Mouse (Mus musculus): ENCODE results near the gene Gm31371.
"Not testable (repeated sequence)": the region's sequence is repeated elsewhere in the genome, so short reads cannot be mapped to it uniquely, and the experiment has no call there.

The Gm31371 gene

GRCm38 (mm10) chr8:19903092-19903491 lies at the start of gene Gm31371:
Gene Gm31371, plus strand, starts transcription at chr8:19903392.
- in situ Hi-C loops (cut with MboI; ENCODE audit: low sequenced_read_pairs), result not testable (repeated sequence)

DNA sequence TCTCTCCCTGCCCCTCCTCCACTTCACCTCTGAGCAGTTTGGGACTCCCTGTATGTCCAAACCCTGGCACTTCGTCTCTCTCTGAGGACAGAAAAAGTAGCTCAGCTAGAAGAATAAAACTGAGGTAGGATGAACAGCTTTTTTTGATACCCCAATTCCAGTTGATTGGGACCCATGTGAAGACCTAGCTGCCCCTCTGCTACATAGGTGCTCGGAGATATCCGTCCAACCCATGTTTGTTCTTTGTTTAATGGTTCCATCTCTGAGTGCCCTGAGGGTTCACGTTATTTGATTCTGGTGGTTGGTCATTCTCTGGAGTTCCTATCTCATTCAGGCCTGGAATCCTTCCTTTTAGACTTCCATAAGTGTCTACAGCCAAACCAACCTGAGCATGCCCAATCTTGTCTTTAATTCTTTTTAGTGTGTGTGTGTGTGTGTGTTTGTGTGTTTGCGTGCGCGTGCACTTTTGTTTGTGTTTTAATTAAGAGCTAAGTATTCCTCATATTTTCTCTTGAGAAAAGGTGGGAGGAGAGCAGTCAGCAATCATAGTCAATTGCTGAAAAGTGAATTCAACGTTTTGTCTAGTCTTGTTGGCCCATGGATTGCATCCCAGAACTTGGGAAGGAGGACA lies 3.3 kb downstream of the Gm31371 start:
- in situ Hi-C loops (cut with MboI; ENCODE audit: low sequenced_read_pairs), result not testable (repeated sequence)

DNA sequence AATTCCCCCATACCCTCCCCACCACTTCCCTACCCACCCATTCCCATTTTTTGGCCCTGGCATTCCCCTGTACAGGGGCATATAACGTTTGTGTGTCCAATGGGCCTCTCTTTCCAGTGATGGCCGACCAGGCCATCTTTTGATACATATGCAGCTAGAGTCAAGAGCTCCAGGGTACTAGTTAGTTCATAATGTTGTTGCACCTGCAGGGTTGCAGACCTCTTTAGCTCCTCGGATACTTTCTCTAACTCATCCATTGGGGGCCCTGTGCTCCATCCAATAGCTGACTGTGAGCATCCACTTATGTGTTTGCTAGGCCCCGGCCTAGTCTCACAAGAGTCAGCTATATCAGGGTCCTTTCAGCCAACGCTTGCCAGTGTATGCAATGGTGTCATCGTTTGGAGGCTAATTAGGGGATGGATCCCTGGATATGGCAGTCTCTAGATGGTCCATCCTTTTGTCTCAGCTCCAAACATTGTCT lies 5.7 kb downstream of the Gm31371 start:
- in situ Hi-C loops (cut with MboI; ENCODE audit: low sequenced_read_pairs), result not testable (repeated sequence)

DNA sequence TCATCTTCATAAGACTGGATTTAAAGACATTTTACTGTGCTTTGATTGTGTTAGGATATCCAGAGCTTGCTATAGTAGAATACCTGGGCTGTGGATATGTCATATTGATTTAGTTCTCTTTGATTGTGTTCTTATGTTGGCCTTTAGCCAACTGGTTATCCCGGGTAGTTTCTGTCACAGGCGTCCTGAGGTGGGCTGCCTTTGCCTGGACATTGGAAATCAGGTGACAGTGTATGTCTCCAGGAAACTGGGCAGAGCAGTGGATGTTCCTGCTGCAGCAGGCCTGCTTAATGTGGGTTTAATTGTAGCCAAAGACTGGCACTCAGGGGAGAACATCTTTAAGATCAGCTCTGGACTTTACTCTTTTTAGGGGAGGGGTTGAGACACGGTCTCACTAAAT lies 15.9 kb downstream of the Gm31371 start:
- in situ Hi-C loops (cut with MboI; ENCODE audit: low sequenced_read_pairs), result not testable (repeated sequence)

DNA sequence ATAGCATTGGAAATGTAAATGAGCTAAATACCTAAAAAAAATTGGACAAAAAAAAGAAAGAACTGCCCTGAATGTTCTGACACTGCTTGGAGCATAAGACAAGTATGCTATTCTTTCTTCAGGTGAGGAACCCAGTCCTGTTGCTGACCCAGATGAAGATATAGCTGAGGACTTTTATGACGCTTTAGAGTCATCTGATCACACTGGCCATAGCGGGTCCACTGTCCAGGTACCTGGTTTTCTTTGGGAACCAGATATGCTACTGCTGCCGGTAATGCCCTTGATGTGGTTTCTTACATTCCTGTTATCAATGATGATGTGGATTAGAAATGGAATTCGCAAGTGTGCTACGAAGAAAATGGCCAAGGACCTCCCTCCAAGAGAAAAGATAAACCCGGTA lies 31.1 kb downstream of the Gm31371 start:
- in situ Hi-C loops (cut with MboI; ENCODE audit: low sequenced_read_pairs), result not testable (repeated sequence)

- in situ Hi-C loops (cut with MboI; ENCODE audit: low sequenced_read_pairs), result not testable (repeated sequence)
Observed at GRCm38 (mm10) chr8:19935541-19936030, 32.4 kb downstream of the Gm31371 start.

GRCm38 (mm10) chr8:19960935-19961334 lies 57.7 kb downstream of the Gm31371 start:
- in situ Hi-C loops (cut with MboI; ENCODE audit: low sequenced_read_pairs), result no loop called here

DNA sequence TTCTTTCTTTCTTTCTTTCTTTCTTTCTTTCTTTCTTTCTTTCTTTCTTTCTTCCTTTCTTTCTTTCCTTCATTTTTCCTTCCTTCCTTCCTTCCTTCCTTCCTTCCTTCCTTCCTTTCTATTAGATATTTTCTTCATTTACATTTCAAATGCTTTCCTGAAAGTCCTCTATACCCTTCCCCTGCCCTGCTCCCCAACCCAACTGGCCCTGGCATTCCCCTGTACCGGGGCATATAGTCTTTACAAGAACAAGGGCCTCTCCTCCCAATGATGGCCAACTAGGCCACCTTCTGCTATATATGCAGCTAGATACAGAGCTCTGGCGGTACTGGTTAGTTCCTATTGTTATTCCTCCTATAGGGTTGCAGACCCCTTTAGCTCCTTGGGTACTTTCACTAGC lies 60.6 kb downstream of the Gm31371 start:
- in situ Hi-C loops (cut with MboI; ENCODE audit: low sequenced_read_pairs), result not testable (repeated sequence)

DNA sequence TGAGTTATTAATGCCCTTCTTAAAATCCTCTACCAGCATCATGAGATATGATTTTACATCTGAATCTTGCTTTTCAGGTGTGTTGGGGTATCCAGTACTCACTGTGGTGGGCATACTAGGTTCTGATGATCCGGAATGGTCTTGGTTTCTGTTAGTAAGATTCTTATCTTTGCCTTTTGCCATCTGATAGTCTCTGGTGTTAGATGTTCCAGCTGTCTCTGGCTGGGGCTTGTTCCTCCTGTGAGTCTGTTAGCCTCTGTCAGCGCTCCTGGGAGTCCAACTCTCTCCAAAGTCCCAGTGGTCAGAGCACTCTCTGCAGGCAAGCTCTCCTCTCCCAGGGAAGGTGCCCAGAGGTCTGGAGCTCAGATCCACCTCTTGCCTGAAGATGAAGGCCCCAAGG lies 65.0 kb downstream of the Gm31371 start:
- in situ Hi-C loops (cut with MboI; ENCODE audit: low sequenced_read_pairs), result not testable (repeated sequence)

DNA sequence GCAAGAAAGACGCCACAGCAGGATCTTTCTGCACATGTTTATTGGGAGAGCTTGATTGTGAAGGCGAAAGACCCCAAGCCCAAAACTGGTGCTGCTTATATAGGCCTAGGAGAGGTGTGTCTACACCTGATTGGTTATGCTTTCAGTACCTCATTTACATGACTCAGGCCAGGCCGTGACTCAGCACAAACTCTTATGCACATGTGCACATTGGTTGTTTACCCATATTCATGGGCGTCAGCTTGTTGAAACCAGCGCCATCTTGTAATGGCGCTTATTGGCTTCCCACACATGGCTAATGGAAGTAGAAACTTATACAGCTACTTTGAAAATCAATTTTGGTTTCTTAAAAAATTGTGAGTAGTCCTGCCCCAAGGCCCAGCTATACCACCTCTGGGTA lies 72.0 kb downstream of the Gm31371 start:
- in situ Hi-C loops (cut with MboI; ENCODE audit: low sequenced_read_pairs), result not testable (repeated sequence)
